Mouse (Mus musculus) kidney, postnatal 4 days (tissue): ENCODE measurements around the gene Olfr1416.

Experiments used
- DNase-seq, 2 experiments: peaks; one replicate each; pipeline ENCODE4 v3.0.0; 2021; ENCODE audit warnings: mixed read lengths in 2 of 2

Olfr1416 gene

GRCm38 (mm10) chr1:92431420-92431819, 53.5 kb downstream of the Olfr1416 start:
- no peak for DNase-seq

GRCm38 (mm10) chr1:92430991-92431390, 53.9 kb downstream of the Olfr1416 start:
- no peak for DNase-seq
